Mouse (Mus musculus) urinary bladder, postnatal 14 days (tissue): ENCODE measurements around the gene Pnpo.

Experiments used
- DNase-seq: peaks from one replicate; pipeline ENCODE4 v3.0.0; 2021; ENCODE audit warnings: low spot score

The Pnpo gene

DNA sequence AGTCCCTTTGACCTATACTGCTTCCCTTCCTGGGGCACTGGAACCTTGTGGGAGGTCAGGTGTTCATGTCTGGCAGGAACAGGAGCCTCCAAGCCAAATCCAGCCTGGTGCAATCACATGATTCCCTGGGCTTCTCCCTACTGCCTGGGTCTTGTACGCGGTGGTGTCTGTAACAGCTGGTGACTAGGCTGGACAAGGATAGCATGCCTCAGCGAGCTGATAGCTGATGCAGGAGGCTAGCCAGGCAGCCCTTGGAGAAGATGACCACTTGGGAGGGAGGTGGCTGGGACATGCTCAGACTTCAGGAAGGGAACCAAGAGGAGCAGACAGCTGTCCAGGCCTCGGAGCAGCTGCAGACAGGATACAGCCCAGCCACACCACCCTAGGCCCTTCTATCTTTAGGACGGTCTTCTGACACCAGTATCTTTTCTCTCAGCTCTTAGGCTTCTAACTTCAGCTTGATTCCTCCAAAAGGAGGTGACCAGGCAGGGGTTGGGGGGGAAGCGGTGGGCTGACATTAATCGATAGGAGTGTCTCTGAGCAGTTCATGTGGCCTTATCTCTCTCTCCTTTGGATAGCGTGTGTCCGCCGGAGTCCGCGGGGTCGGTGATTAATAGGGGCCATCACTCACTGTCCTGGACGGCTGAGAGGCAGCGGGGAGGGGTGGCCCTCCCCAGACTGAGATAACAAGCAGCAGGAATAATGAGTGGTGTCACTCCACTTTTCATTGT is 37.2 kb downstream of the Pnpo start:
- DNase-seq = no peak

DNA sequence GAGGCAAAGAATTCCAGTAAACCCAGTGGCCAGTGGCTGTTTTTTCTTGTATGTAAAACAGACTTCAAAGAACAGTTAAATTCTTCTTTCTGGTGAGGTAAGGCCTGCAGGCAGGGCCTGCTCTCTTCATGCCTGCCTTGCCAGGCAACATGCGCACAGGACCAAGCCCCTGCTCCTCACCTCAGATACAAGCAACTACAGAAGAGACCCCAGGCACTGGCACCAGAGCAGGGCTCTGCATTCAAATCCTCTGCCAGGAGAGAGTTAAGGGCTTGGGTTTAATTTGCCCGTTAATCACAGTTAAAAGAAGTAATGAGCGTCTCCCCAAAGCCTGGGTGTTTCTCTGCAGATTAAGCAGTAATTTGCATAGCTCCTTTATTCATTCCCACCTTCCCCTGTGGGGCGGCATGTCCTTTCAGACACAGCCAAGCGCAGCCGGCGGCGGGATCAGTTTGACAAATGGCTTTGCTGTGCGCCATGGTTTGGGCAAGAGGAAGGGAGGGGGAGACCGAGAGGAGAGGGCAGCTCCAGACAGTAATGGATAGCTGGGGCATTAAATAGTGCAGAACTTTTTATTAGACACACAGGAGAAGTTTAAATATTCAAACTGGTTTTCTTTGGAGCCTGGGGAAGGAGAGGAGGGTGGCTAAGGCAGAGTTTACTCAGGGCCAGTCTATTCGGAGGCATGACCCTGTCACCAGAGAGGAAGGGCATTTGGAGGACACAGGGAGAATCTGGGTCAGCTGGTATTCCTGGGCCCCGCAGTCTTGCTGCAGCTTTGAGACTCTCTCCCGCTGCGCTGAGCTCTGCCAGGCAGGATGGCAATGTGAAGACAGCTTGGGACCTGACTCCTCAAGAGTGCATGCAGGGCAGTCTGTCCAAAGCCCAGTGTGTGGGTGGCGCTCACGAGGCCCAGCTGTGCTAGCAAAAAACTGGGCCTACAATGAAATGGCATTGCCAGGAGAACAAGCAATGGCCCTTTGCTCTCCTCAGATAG is 40.8 kb downstream of the Pnpo start:
- no peak for DNase-seq

DNA sequence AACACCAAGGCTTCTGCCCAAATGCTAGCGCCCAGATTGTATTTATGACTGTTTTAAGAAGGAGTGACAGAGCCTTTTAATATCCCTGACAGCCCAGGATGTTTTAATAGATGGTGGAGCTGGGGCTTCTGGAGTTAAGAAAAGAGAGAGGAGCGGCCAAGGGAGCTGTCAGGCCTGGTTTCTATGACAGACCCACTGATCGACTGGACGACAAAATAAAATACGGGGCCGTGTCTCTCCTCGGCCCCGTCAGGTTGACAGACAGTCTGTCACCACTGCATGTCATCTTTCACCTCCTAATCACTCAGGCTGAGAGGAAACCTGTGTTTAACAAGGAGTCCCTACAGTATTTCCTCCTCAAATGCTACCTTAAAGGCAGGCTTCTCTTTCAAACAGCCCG is 42.5 kb downstream of the Pnpo start:
- DNase-seq = no peak

DNA sequence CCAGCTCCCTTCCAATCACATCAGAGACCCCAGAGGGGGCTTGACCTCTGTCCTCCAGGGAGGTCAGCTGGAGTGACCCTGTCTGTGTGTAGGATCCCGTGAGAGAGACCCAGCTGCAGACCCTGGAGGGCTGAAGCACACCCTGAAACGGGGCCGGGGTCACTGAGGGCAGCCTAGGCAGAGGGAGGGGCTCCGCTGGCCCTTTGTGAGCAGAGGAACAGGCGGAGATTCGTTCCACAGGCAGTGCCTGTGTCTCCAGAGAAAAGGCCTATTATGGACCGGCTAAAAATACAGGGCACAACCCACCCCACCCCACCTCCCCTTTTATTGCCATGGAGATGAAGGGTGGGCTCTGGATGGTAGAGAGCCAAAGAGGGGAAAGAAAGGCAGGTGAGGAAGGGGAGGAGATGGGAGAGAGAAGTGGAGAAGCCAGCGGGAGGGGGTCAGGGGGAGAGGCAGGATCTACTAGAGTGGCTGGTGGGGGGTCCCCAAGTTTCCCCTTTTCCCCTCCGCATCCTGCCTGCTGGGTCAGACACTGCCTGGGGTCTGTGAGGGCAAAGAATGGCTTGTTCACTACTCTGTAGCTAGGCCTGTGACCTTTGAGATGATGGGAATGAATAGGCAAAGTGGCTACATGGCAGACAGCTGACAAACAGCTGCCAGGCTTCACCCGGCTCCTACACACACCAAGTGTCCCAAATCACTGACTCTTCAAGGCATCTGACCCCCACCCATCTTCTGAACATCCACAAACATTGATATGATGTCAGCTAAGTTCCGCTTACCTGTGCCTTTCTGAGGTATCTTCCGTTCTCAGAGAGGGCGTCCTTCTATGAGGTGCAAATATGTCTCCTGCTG is 44.1 kb downstream of the Pnpo start:
- no peak for DNase-seq

DNA sequence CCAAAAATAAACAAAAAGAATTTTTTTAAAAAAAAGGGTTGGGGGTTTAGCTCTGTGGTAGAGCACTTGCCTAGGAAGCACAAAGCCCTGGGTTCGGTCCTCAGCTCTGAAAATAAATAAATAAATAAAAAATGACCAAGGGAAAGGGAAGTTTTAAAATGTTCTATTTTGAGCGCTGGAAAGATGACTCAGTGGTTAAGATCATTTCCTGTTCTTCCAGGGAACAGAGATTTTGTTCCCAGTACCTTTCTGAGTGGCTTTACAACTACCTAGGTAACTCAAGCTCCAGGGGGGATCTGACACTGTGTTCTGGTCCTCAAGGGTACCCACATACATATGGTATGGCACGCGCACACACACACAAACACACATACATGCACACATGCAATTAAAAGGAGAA is 47.9 kb downstream of the Pnpo start:
- DNase-seq = no peak

DNA sequence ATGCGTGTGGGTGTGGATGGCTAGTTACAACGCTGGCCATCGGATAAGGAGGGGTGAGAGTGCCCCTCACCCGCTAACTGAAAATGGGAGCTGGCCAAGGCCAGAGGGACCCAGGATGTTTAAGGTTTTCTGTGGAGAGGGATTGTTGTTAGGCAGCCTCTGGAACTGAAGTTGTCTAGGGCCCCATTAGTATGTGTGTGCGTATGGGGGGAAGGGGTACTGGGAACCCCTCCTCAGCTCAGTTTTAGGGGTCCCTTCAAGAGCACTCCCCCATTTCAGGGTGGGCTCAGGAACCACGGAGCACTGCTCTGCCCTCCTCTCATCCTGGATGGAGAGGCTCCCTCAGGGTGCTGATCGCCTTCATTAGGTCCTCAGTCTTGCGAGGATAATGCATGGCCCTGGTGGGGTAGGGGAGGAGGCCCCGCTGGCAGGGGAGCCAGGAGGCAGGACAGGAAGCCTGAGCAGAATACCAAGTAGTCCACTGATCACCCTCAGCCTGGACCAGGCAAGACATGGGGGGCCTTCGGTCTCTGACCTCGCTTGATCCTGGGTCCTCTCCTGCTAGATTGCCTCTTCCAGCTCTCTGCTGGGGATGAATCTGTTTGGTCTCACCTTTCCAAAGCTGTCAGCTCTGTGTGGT is 50.5 kb downstream of the Pnpo start:
- no peak for DNase-seq

DNA sequence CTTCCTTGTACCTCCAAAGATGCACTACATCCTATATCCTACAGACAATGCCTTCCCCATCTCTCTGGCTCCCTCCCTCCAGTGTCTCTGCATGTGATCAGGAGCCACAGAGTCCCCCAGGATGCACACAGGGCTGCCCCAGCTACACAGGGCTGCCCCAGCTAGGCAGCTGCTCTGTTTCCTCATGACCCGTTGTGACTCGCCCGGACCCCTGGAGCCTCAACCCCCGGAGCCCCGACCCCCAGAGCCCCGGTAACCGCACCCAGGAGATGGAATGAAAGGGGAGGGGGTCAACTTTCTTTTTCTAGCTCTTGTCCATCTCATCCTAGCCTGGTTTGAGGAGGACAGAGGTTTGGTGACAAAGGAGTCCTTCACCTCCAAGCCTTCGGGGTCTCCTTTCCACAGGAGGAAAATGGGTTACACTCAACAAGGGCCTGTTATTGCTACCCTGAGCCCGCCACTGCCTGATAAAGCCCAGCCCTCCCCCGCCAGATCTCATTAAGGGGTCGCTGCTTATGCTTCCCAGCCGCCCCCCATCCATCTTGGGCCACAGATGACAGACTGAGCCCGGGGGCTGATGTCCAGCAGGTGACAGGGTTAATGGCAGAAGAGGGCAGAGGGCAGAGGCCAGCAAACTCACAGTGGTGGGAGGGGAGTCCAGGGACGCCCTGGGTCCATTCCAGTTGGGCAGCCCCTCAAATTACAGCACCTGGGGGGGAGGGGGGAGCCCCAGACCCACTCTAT is 51.8 kb downstream of the Pnpo start:
- no peak for DNase-seq
